Mouse (Mus musculus) cerebellum, postnatal 25 days (tissue): ENCODE data around the gene Stmn1.
A peak's percentile ranks its signal among the peaks of the same experiment; 100 is the strongest.

Source experiments
- DNase-seq, 2 experiments: peaks; one replicate each; pipeline ENCODE4 v3.0.0; 2021; ENCODE audit warnings: mixed read lengths in 2 of 2

Gene Stmn1

GRCm38 (mm10) chr4:134468215-134468575 is at the start of gene Stmn1:
Gene Stmn1, plus strand, starts transcription at chr4:134468320.
- DNase-seq: peak; percentile 95 to 97

DNA sequence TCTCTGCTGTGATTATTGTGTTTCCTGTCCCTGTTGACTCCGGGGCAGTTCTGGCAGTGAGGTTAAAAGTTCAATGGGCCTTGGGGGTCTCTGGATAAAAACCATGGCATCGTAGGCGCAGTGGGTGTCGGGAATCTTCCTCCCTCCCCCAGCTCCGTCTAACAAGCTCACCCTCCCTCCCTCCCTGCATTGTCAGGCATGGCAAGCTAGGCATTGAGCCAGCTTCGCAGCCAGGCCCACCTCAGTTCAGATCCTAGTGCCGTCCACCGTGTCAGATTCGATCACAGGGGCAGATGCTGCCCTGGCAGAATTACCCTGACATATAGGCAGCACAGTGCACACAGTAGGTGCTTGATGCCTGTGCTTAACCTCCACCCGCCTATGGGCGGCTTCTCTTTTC is 46.1 kb upstream of the Stmn1 start:
- no peak for DNase-seq

- no peak for DNase-seq
These were observed 44.2 kb upstream of the Stmn1 start for GRCm38 (mm10) chr4:134423949-134424348.

GRCm38 (mm10) chr4:134425088-134425487 is 43.0 kb upstream of the Stmn1 start:
- DNase-seq: no peak

DNA sequence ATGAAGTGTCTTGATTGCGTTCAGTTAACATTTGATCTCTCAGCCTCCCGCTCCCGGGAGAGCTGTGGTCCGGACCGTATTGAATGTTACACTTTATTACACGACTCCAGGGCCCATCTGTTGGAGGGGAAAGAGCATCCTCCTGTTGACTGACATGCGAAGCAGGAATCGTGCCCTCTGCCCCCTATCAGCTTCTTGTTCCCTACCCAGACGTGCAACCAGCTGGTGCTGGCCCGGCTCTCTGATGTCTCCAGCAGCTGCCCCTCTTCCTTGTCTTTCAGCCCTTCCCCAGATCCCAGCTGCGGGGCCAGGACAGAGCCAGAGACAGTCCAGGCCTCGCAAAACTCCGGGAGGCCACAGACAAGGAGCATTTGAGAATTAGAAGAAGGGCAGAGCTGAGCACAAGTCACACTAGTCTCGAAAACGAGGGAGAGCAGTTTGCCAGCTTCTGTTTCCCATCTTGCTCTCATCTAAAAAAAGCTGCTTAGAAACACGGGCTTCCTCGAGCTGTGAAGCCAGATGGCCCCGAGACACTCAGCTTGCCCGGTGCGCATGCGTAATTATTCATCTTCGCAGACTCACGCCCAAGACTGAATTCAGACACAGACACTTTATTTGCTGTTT is 37.6 kb upstream of the Stmn1 start:
- peak; percentile 78 to 85 for DNase-seq

- DNase-seq: peak; percentile 58 to 67
These were observed 35.3 kb upstream of the Stmn1 start for GRCm38 (mm10) chr4:134432686-134433360.

DNA sequence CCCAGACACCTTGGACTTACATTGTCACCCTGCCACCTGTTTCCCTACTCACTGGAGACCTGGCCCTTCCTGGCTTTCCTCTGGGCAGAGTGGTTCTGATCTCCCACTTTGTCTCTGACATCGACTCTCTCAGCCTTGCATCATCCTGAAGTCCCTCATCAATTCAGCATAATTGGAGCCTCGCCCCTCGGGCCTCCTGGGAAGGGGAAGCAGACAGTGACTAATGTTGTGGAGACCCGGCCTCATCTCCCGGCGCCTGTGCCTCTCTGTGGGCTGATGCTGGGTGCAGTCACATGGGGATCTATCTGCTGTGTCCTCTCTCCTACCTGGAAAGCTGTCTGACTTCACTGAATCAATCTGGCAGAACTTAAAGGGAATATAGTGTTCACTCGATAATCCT is 31.9 kb upstream of the Stmn1 start:
- no peak for DNase-seq

DNA sequence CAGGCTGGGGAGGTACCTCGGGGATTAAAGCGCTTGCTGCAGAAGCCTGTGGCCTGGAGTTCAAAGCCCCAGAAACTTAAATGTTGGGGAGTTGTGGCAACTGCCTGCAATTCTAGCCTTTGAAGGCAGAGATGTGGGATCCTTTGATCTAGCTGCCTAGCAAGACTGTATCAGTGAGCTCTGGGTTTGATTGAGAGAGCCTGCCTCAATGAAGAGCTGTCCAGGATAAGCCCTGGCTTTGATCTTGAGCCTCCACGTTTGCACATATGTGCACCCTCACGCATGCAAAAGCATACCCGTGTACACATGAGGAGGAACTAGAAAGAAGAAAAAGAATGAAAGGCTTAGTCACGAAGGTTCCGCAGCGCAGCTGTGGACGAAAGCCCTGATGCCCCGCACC is 31.5 kb upstream of the Stmn1 start:
- DNase-seq: no peak

DNA sequence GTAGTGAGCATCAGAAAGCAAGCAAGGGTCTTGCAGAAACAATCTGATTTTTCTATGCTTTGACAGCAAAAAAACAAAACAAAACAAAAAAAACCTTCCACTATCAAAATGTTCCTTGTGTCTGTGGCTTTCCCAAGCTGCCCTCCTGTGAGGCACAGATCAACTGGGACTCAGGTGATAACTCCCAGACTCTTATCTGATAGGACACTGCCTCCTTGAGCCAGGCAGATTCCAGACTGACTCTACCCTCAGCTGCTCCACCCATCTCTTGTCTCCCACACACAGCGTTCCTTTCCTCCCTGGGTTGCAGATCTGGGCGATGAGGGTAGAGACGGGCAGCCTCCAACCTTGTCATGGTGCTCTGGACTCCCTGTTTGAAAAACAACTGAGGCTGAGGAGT is 29.0 kb upstream of the Stmn1 start:
- no peak for DNase-seq

GRCm38 (mm10) chr4:134439919-134440318 is 28.2 kb upstream of the Stmn1 start:
- no peak for DNase-seq

- no peak for DNase-seq
These were observed 25.9 kb upstream of the Stmn1 start for GRCm38 (mm10) chr4:134442216-134442615.

DNA sequence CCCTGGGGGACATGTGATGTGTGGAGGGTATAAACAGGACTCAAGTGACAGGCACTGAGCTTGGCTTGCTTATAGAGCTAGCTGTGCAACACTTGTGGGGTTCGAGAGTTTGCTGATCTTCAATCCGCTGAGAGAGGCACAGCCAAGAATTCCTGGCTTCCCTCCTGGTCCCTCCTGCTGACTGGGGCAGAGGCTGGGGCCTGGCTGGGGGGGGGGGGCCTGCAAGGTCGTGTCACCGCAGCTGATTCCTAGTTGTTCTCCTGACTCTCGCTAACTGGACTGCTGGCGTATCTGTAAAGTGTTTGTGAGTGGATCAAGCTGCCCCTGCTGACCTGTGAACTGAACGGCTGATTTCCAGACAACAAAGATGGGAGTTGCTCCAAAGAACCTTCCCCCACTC is 24.5 kb upstream of the Stmn1 start:
- DNase-seq: no peak

DNA sequence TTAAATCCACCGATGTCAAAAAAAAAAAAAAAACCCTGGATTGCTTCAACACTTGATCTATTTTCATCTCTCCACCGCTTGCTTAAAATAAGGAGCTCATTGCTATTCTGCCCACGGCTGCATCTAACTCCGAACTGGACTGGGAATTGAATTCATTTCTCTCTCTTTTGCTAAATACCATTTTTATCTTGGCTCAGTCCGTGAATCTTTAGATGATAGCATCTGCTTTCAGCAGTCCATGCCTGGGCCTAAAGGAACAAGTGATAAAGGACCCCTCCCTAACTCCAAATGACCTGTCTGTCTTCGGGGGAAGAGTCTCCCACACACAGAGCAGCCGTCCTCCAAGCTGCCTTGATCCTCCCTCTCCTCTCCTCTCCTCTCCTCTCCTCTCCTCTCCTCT is 23.2 kb upstream of the Stmn1 start:
- no peak for DNase-seq

GRCm38 (mm10) chr4:134445489-134445888 is 22.6 kb upstream of the Stmn1 start:
- no peak for DNase-seq

GRCm38 (mm10) chr4:134447966-134448365 is 20.2 kb upstream of the Stmn1 start:
- no peak for DNase-seq

GRCm38 (mm10) chr4:134449595-134450391 is 18.3 kb upstream of the Stmn1 start:
- peak; percentile 80 to 85 for DNase-seq

DNA sequence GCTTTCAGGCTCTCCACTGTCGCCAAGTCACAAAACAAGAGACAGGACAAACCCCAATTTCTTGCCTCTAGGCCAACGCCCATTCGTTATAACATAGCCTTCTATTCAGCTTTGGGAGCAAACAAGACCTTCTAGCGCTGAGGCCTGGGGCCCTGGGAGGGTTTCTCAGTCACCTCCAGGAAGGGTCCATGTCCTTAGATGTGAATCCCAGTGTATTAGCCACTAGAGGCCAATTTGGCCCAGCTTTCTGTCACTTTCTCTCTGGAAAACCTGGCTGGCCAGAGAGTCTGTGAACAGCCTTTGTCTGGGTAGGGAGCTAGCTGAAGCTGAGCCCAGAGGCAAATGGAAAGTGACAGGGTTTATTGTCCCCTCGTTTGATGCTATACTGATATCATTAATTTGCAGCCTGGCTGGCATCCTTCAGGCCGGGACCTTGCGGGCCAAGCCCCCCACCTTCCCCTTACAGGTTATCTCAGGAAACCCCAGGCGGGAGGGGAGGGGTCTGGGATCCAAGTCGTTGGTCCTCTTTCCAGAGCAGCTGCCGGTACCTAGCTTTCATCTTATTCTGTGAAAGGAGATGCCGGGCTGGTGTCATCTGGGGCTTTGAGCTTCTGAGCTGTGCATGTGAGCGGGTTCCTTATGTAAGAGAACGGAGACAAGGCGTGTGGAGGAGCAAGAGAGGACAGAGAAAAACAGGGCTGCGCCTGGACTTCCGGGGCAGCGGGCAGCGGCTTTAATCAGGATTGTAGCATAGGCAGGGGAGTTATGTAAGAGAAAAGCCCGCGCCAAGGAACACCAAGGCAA is 17.5 kb upstream of the Stmn1 start:
- peak; percentile 71 to 74 for DNase-seq

DNA sequence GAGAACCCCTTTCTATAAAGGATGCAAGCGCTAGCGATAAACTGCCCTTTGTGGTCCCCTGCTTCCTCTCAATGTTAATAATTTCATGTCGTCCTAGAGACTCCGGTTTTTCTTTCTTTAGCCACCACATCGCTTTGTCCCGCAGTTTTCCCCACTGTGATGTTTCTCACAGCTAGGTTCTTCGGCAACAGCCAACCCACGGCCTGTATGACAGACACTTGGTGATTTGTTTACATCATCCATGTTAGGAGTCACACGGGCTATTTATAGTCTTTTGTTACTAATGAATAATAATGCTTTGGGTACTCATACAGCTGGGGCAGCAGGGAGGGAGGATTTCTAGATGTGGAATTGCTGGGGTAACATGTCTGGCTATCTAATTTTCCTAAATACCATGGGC is 16.6 kb upstream of the Stmn1 start:
- peak in 1 of 2 experiments; percentile 49 for DNase-seq

DNA sequence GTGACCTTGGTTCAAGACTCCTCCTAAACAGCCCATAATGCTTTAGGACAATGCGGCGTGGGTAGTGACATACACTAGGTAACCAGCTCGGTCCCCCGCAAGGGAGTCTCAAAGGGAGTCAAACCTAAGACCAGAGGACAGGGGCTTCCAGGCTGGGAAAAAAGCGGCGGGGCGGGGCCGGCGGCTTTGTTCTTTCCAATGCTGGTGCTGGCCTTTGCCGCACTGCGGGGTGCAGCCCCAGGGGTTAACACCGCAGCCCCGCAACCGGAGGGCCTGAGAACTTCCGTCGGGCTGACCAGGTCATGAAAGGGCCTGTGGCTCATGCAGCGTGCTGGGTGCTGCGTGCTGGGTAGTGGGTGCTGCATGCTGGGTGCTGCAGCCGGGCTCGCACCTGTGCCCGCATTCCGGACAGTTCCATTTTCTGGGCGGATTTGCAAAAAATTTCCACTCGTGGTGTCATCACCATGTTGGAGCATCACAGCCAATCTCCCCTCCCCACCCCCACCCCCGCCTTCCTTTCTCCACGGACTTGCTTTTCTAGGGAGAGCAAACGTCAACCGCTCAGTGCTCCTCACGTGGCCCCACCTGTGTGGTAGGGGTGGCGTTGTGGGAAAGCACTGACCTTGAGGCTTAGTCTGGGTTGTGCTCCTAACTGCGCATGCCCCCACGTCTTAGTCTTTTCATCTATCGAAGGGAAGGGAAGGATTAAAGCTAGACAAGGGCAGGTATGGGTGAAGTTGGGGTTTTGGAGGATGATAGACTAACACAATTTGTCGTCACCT is 14.3 kb upstream of the Stmn1 start:
- peak; percentile 68 to 75 for DNase-seq

DNA sequence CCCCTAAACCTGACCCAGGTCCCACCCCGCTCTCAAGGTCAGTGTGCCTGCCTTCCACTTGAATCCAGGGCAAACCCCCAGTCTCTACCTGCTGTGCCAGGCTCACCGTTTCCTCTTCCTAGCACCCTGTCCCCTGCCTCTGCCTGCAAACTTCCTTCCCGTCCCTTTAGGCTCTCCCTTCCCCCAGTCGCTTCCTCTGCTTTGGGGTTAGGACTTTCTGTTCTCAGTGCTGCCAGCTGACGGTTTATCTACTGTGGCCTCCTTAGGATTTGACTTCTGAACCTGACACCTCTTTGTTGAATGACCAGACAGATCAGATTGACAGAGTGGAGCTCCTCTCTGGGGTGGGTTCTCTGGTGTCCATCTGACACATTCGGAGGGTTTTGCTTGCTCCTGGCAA is 12.8 kb upstream of the Stmn1 start:
- DNase-seq: no peak

DNA sequence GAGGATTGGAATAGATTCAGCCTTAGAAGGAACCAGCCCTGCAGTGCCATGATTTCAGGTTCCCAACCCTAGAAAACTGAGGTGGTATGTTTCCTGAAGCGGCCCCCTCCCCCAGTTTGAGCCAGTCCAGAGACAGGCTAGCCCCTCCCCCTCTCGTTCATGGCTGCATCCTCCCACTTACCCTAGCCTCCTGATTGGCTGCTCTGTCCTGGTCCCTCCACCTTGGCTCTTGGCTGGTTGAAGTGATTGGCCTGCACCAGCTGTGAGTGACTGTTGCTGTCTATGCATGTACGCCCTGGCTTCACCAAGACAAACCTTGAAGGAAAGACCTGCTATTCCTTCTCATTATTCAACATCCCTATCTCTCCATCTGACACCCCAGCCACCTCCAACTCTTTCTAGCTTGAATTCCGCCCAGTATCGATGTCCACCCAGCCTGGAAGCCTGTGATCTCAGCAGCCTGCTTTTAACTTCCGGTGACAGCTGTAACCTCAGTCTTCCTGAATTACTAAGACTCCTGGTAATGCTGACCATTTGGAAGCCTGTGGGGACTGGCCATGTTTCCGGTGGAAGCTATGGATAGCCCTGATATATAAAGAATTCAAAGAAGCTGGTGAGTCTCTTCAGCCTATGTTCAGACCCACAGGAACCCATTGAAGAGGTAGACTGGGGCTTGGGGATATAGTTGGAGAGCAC is 10.8 kb upstream of the Stmn1 start:
- no peak for DNase-seq

- peak; percentile 87 to 91 for DNase-seq
These were observed 9.3 kb upstream of the Stmn1 start for GRCm38 (mm10) chr4:134458856-134459255.
